Mouse (Mus musculus) cerebellum, adult 9-11 months (tissue): Measurements from ENCODE around the gene Stmn1.
A peak's percentile ranks its signal among the peaks of the same experiment; 100 is the strongest.

ENCODE experiments used
- DNase-seq: peaks from one replicate; pipeline ENCODE4 v3.0.0; 2022

Gene Stmn1

GRCm38 (mm10) chr4:134468215-134468575 lies at the start of gene Stmn1:
TSS of gene Stmn1 (plus strand) at chr4:134468320.
- peak; percentile 98 for DNase-seq

GRCm38 (mm10) chr4:134421971-134422370 lies 46.1 kb upstream of the Stmn1 start:
- DNase-seq, result no peak

- no peak for DNase-seq
Observed at GRCm38 (mm10) chr4:134423949-134424348, 44.2 kb upstream of the Stmn1 start.

- DNase-seq, result no peak
Observed at GRCm38 (mm10) chr4:134425088-134425487, 43.0 kb upstream of the Stmn1 start.

- peak; percentile 91 for DNase-seq
Observed at GRCm38 (mm10) chr4:134430381-134431004, 37.6 kb upstream of the Stmn1 start.

- peak; percentile 68 for DNase-seq
Observed at GRCm38 (mm10) chr4:134432686-134433360, 35.3 kb upstream of the Stmn1 start.

- no peak for DNase-seq
Observed at GRCm38 (mm10) chr4:134436185-134436584, 31.9 kb upstream of the Stmn1 start.

- DNase-seq, result no peak
Observed at GRCm38 (mm10) chr4:134436659-134437058, 31.5 kb upstream of the Stmn1 start.

GRCm38 (mm10) chr4:134439119-134439518 lies 29.0 kb upstream of the Stmn1 start:
- no peak for DNase-seq

- DNase-seq, result no peak
Observed at GRCm38 (mm10) chr4:134439919-134440318, 28.2 kb upstream of the Stmn1 start.

GRCm38 (mm10) chr4:134442216-134442615 lies 25.9 kb upstream of the Stmn1 start:
- no peak for DNase-seq

- DNase-seq, result no peak
Observed at GRCm38 (mm10) chr4:134443589-134443988, 24.5 kb upstream of the Stmn1 start.

- DNase-seq, result no peak
Observed at GRCm38 (mm10) chr4:134444949-134445348, 23.2 kb upstream of the Stmn1 start.

GRCm38 (mm10) chr4:134445489-134445888 lies 22.6 kb upstream of the Stmn1 start:
- DNase-seq, result no peak

- DNase-seq, result no peak
Observed at GRCm38 (mm10) chr4:134447966-134448365, 20.2 kb upstream of the Stmn1 start.

GRCm38 (mm10) chr4:134449595-134450391 lies 18.3 kb upstream of the Stmn1 start:
- DNase-seq, result peak; percentile 90

- peak; percentile 86 for DNase-seq
Observed at GRCm38 (mm10) chr4:134450392-134451195, 17.5 kb upstream of the Stmn1 start.

GRCm38 (mm10) chr4:134451484-134451883 lies 16.6 kb upstream of the Stmn1 start:
- no peak for DNase-seq

GRCm38 (mm10) chr4:134453619-134454400 lies 14.3 kb upstream of the Stmn1 start:
- peak; percentile 87 for DNase-seq

- no peak for DNase-seq
Observed at GRCm38 (mm10) chr4:134455310-134455709, 12.8 kb upstream of the Stmn1 start.

GRCm38 (mm10) chr4:134457130-134457825 lies 10.8 kb upstream of the Stmn1 start:
- DNase-seq, result no peak

GRCm38 (mm10) chr4:134458856-134459255 lies 9.3 kb upstream of the Stmn1 start:
- DNase-seq, result peak; percentile 96
